ENCODE assay signal across 8 mouse cellular contexts in the genomic region with DNA sequence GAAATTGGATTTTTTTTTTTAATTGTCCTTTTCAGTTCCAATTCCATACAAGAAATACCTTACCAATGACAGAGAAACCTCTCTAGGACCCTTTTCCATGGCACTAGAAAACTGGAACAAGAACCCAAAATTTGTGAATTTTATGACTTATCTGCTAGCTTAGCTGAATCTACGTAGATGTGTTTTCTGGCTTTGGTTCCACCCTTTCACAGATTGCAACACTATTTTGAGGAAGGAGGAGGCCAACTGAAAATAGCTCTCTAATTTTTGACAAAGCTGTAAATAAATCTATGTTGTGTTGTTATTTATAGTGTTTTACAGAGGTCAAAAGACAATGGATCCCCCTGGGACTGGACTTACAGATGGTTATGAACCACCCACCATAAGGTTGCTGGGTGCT.
"Had no signal": no experiment of that assay in that cellular context is flagged by ENCODE, and none has a peak within 500 bp of the region (broad histone marks: within the 10 kb centered on the region; RNA-seq: fewer than 3 reads in every experiment).

No protein-coding gene starts in this region.

- H3K4me3 ChIP-seq: left cerebral cortex, adult 2 months; lung, embryonic 15.5 days; midbrain, embryonic 12.5 days; midbrain, embryonic 15.5 days had no signal

- H3K9me3 ChIP-seq: lung, embryonic 15.5 days; midbrain, embryonic 12.5 days; midbrain, embryonic 15.5 days had no signal

- H3K4me1 ChIP-seq: midbrain, embryonic 12.5 days; midbrain, embryonic 15.5 days had no signal

- H3K27me3 ChIP-seq: midbrain, embryonic 12.5 days; midbrain, embryonic 15.5 days had no signal

- H3K4me2 ChIP-seq: lung, embryonic 15.5 days; midbrain, embryonic 12.5 days; midbrain, embryonic 15.5 days had no signal

- H3K9ac ChIP-seq: liver, embryonic 14.5 days; lung, embryonic 15.5 days; midbrain, embryonic 12.5 days; midbrain, embryonic 15.5 days had no signal

- H3K27ac ChIP-seq: kidney, postnatal 0 days; left cerebral cortex, adult 2 months; liver, embryonic 14.5 days; lung, embryonic 15.5 days; macrophage; midbrain, embryonic 12.5 days; midbrain, embryonic 15.5 days; stomach, postnatal 0 days had no signal

- H3K36me3 ChIP-seq: lung, embryonic 15.5 days; midbrain, embryonic 12.5 days; midbrain, embryonic 15.5 days had no signal
